Mouse (Mus musculus) CD4-positive helper T cell, adult 2 months (primary cell): ENCODE measurements around the gene Plk3.
"Not testable (repeated sequence)": the region's sequence is repeated elsewhere in the genome, so short reads cannot be mapped to it uniquely, and the experiment has no call there.

Experiments
- DNase-seq: peaks from one replicate; pipeline ENCODE4 v3.0.0-alpha.2; 2012; ENCODE audit warnings: low read depth, missing footprints, low spot score

Plk3 gene

GRCm38 (mm10) chr4:117133817-117134600, at the start of gene Plk3:
Gene Plk3, minus strand, starts transcription at chr4:117133963.
- DNase-seq: peak; percentile 98

GRCm38 (mm10) chr4:117182759-117183096, 49.0 kb upstream of the Plk3 start:
- not testable (repeated sequence) for DNase-seq

GRCm38 (mm10) chr4:117181863-117182758, 48.3 kb upstream of the Plk3 start, which contains the start of gene Kif2c:
Gene Kif2c, minus strand, starts transcription at chr4:117182639.
- peak; percentile 93 for DNase-seq

GRCm38 (mm10) chr4:117169936-117170335, 36.2 kb upstream of the Plk3 start:
- DNase-seq: no peak

GRCm38 (mm10) chr4:117161183-117161582, 27.4 kb upstream of the Plk3 start:
- DNase-seq: no peak

GRCm38 (mm10) chr4:117159666-117160065, 25.9 kb upstream of the Plk3 start:
- no peak for DNase-seq

GRCm38 (mm10) chr4:117156372-117156771, 22.6 kb upstream of the Plk3 start:
- DNase-seq: no peak

GRCm38 (mm10) chr4:117155792-117156355, 22.1 kb upstream of the Plk3 start, which contains the start of gene Rps8:
Gene Rps8, minus strand, starts transcription at chr4:117156243.
- peak; percentile 90 for DNase-seq

- no peak for DNase-seq
These were observed 21.4 kb upstream of the Plk3 start for GRCm38 (mm10) chr4:117155020-117155791.

GRCm38 (mm10) chr4:117152714-117153113, 19.0 kb upstream of the Plk3 start:
- no peak for DNase-seq

- DNase-seq: no peak
These were observed 17.7 kb upstream of the Plk3 start for GRCm38 (mm10) chr4:117151416-117151815.

- DNase-seq: no peak
These were observed 16.5 kb upstream of the Plk3 start for GRCm38 (mm10) chr4:117150212-117150733.

GRCm38 (mm10) chr4:117149291-117150211, 15.8 kb upstream of the Plk3 start:
- DNase-seq: no peak

- no peak for DNase-seq
These were observed 15.1 kb upstream of the Plk3 start for GRCm38 (mm10) chr4:117148815-117149214.

GRCm38 (mm10) chr4:117148047-117148713, 14.4 kb upstream of the Plk3 start:
- no peak for DNase-seq

GRCm38 (mm10) chr4:117146176-117146575, 12.4 kb upstream of the Plk3 start:
- DNase-seq: peak; percentile 88

GRCm38 (mm10) chr4:117145248-117145647, 11.5 kb upstream of the Plk3 start:
- DNase-seq: no peak

GRCm38 (mm10) chr4:117143023-117143422, 9.3 kb upstream of the Plk3 start:
- DNase-seq: no peak

- peak; percentile 39 for DNase-seq
These were observed 6.8 kb upstream of the Plk3 start for GRCm38 (mm10) chr4:117140613-117141012.
